Mouse (Mus musculus): ENCODE measurements around the gene Ifi47. TPM values are rescaled to one million over a fixed set of nuclear protein-coding genes. Genes with fewer than 3 reads are reported as not detected.
A peak's percentile ranks its signal among the peaks of the same experiment; 100 is the strongest.

Ifi47 gene
- polyA plus RNA-seq, 1 experiment from 2014 or later, result 2.6 TPM

DNA sequence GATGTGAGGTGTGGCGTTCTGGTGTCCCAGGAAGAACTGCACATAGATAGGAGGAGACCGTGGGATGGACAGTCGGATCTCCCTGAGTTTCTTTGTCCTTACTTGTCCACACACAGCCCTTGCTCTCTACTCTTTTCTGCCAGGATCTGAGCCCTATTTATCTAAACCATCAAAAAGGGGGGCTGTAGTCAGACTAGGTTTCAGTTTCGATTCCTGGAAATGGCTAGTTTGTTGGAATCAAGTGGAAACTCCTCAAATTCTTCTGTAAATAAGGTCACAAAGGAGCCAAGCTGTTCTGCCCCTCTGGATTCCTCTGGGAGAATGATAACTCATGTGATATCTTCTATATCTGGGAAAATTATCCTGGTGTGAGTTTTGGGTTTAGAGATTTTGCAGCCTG, 5.0 kb downstream of the Ifi47 start:
- H3K36me3 ChIP-seq, result no peaks in the 10 kb centered on the region
- H3K4me2 ChIP-seq (replicated peaks), result no peak overlapping the region
- no peak overlapping the region for H3K4me3 ChIP-seq (replicated peaks)
- WGBS, result 68% methylated on average over 4 of the region's 4 CpGs
- H3K4me1 ChIP-seq, result no peaks in the 10 kb centered on the region
- no peaks in the 10 kb centered on the region for H3K27me3 ChIP-seq
- H3K9me3 ChIP-seq (replicated peaks), result no peaks in the 10 kb centered on the region
- H3K27ac ChIP-seq (replicated peaks), result no peak overlapping the region
- H3K9ac ChIP-seq, result no peak overlapping the region
- ATAC-seq (ENCODE audit: insufficient number of reproducible peaks, low FRiP score, low TSS enrichment, low read depth), result no peak

DNA sequence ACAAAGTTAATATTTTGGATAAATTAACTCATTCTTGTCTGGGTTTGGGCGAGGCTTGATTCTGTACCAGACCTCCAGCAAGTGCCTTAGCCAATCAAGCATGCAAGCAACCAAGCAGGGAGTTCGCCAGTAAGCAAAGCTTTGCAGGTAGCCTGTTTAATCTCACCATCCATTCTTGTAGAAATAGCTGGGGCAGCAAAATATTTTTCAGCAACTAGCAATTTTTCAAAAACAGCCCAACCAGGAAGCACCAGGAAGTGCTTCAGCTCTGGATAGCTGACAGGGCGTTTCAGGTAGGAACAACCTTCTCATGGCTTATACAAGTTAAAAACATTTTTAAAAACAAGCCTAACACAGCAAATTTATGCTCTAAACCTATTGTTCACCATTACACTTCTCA, 5.5 kb downstream of the Ifi47 start:
- Histone ChIP-seq H3K4me1 (no peaks in the 10 kb centered on the region), H3K9ac (no peak overlapping the region), H3K9me3 (replicated peaks) (no peaks in the 10 kb centered on the region), H3K36me3 (no peaks in the 10 kb centered on the region), H3K27me3 (no peaks in the 10 kb centered on the region), H3K27ac (replicated peaks) (no peak overlapping the region), H3K4me3 (replicated peaks) (no peak overlapping the region), H3K4me2 (replicated peaks) (no peak overlapping the region)
- ATAC-seq (ENCODE audit: insufficient number of reproducible peaks, low FRiP score, low TSS enrichment, low read depth), result no peak
- WGBS, result 76% methylated on average over 3 of the region's 3 CpGs

DNA sequence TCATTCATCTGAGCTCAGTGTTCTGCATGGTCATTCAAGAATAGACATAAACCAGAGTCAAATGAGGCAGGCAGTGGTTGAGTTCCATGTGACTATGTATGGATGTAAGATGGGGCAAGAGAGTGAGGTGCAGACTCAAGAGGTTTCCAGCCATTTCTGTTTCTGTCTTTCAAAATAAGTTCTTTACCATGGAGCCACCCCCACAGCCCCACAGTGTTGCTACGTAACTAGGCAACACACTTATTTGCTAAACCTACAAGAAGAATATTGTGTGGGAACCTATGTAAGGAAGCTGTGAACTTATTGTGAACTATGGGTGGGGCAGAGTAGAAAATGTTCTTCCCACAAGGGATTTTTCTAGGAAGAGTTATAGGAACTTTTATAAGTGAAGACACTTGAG, 6.8 kb downstream of the Ifi47 start:
- no peak overlapping the region for H3K4me2 ChIP-seq (replicated peaks)
- H3K27me3 ChIP-seq, result no peaks in the 10 kb centered on the region
- H3K9ac ChIP-seq, result no peak overlapping the region
- WGBS, result 88% methylated on average over 1 of the region's 1 CpGs
- no peak for ATAC-seq (ENCODE audit: insufficient number of reproducible peaks, low FRiP score, low TSS enrichment, low read depth)
- no peak overlapping the region for H3K27ac ChIP-seq (replicated peaks)
- no peaks in the 10 kb centered on the region for H3K36me3 ChIP-seq
- no peak overlapping the region for H3K4me3 ChIP-seq (replicated peaks)
- no peaks in the 10 kb centered on the region for H3K9me3 ChIP-seq (replicated peaks)
- peaks cover 4% of the 10 kb centered on the region; the same call in 1 of the 2 replicates for H3K4me1 ChIP-seq

DNA sequence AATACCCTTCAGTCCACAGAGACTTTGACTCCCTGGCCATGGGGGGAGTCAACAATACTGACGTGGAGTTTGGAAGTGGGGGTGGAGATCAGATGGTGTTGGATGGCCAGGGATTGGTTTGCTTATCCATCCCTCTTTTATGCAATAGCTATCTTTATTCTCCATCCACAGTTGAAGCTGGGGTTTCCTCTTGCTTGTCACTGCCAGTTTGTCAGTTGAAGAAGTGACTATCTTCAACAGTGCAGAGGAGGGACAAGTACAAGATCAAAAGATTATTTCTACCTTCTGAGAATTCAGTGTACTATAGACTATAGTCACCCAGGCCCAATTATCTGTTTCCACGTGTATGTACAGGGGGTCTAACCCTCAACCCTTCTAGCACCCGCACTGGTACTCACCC, 7.4 kb downstream of the Ifi47 start:
- H3K9me3 ChIP-seq (replicated peaks), result no peaks in the 10 kb centered on the region
- no peaks in the 10 kb centered on the region for H3K36me3 ChIP-seq
- 75% methylated on average over 3 of the region's 3 CpGs for WGBS
- H3K9ac ChIP-seq, result no peak overlapping the region
- H3K27me3 ChIP-seq, result no peaks in the 10 kb centered on the region
- peaks cover 8% of the 10 kb centered on the region; the same call in 1 of the 2 replicates for H3K4me1 ChIP-seq
- no peak overlapping the region for H3K27ac ChIP-seq (replicated peaks)
- H3K4me2 ChIP-seq (replicated peaks), result no peak overlapping the region
- no peak overlapping the region for H3K4me3 ChIP-seq (replicated peaks)
- ATAC-seq (ENCODE audit: insufficient number of reproducible peaks, low FRiP score, low TSS enrichment, low read depth), result no peak

DNA sequence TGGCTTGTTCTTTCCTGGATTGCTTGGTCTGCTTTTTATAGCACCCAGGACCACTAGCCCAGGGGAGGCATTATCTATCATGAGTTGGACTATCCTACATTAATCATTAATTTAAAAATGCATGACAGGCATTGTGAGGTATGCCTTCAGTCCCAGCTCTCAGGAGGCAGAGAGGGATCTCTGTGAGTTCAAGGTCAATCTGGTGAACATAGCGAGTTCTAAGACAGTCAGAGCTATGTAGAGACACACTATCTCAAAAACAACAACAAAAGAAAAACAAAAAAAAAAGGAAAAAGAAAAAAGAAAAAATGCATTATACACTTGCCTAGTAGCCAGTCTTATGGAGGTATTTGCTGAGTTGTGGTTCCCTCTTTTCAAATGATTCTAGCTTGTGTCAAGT, 8.0 kb downstream of the Ifi47 start:
- H3K4me1 ChIP-seq, result peaks cover 8% of the 10 kb centered on the region; the same call in 1 of the 2 replicates
- WGBS, result 70% methylated on average over 1 of the region's 1 CpGs
- H3K27ac ChIP-seq (replicated peaks), result no peak overlapping the region
- H3K4me2 ChIP-seq (replicated peaks), result no peak overlapping the region
- no peak overlapping the region for H3K4me3 ChIP-seq (replicated peaks)
- H3K36me3 ChIP-seq, result no peaks in the 10 kb centered on the region
- no peak overlapping the region for H3K9ac ChIP-seq
- H3K9me3 ChIP-seq (replicated peaks), result no peaks in the 10 kb centered on the region
- no peaks in the 10 kb centered on the region for H3K27me3 ChIP-seq
- ATAC-seq (ENCODE audit: insufficient number of reproducible peaks, low FRiP score, low TSS enrichment, low read depth), result no peak

DNA sequence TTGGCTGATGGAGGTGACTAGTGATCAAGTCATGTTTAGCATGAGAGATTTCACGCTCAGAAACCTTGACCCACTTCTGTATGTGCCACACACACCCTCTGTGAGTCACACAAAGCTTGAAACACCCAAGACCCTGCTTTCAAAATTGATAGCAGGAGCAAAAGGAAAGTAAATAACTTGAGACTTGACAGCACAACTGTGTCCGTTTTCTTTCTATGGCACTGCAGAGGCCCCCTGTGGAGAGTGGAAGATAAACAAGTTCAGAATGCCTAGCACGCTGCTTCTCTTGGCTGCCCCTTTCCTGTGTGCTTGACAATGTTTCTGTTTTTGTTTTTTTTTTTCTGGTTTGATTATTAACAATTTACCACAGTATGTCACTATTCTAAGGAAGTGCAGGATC, 8.5 kb downstream of the Ifi47 start:
- H3K36me3 ChIP-seq, result no peaks in the 10 kb centered on the region
- peaks cover 8% of the 10 kb centered on the region; the same call in 1 of the 2 replicates for H3K4me1 ChIP-seq
- H3K4me3 ChIP-seq (replicated peaks), result no peak overlapping the region
- 42% methylated on average over 3 of the region's 3 CpGs for WGBS
- no peak overlapping the region for H3K9ac ChIP-seq
- H3K4me2 ChIP-seq (replicated peaks), result no peak overlapping the region
- H3K27me3 ChIP-seq, result no peaks in the 10 kb centered on the region
- no peak for ATAC-seq (ENCODE audit: insufficient number of reproducible peaks, low FRiP score, low TSS enrichment, low read depth)
- H3K27ac ChIP-seq (replicated peaks), result no peak overlapping the region
- no peaks in the 10 kb centered on the region for H3K9me3 ChIP-seq (replicated peaks)

DNA sequence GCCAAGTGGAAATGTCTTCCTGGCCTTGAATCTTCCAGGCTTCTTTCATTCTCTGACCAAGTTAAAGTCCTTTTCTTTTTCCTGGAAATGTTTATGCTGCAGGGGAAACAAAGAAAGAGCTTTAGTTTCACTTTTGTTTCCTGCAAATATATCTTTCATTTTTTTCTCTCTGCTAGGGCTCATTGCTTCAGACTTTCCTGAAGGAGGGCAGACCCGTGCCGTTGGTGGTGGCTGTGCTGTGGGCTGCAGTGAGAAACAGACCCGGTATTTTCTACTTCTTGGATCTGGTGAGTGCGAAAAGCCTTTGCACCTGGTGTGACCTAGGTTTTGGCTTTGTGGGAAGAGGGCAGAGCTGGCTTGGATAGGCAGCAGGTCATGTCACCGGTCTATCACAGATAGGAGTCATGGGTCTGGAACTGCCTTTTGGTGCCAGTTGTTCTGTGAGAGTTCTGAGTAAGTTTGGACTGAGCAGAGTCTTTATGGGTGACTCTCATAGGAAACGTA, 10.5 kb downstream of the Ifi47 start:
- no peak overlapping the region for H3K4me3 ChIP-seq (replicated peaks)
- no peaks in the 10 kb centered on the region for H3K36me3 ChIP-seq
- H3K27ac ChIP-seq (replicated peaks), result no peak overlapping the region
- peaks cover 8% of the 10 kb centered on the region; the same call in 1 of the 2 replicates for H3K4me1 ChIP-seq
- H3K4me2 ChIP-seq (replicated peaks), result no peak overlapping the region
- no peak for ATAC-seq (ENCODE audit: insufficient number of reproducible peaks, low FRiP score, low TSS enrichment, low read depth)
- no peak overlapping the region for H3K9ac ChIP-seq
- H3K27me3 ChIP-seq, result no peaks in the 10 kb centered on the region
- WGBS, result 75% methylated on average over 6 of the region's 6 CpGs
- no peaks in the 10 kb centered on the region for H3K9me3 ChIP-seq (replicated peaks)

DNA sequence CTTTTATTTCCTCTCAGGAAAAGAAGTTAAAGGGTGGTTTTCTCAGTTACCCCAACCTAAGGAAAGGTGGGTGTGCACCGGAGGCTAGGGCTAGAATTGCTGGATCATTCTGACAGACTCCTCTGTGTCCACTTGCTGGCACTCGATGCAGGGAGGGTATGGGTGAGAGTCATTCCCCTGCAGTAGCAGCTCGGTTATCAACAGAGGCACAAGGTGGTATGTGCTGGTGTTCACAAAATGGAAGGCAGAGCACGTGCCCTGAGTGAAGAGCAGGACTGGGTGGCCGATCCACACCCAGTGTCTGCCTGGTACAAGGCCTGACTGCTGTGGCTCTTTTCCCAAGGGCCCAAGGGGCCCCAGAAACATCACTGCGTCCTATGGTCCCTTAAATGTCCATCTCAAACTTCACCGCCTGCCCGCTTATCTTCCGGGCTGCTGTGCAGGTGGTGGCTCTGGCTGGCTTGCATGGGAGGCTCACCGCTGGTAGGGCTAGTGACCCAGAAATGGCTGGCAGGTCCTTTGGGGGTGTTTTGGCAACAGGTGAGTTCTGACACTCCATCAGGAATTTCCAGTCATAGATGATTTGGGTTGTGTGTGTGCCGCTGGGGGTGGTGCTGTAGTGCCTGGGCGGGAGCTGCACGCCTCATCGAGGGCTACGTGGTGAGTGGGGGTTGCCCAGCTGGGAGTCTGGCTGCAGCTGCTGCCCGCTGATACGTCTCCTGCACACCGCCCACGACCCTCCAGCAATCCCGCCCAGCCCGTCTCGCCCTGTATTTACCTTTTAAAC, 11.6 kb downstream of the Ifi47 start:
- peak overlapping the region; percentile 36 for H3K4me2 ChIP-seq (replicated peaks)
- no peak overlapping the region for H3K9ac ChIP-seq
- peak; percentile 54; the same call in 1 of the 2 replicates for ATAC-seq (ENCODE audit: insufficient number of reproducible peaks, low FRiP score, low TSS enrichment, low read depth)
- 0 out of 2 replicates have a peak overlapping the region, but pooled peaks have one; percentile 2 for H3K4me3 ChIP-seq (replicated peaks)
- no peaks in the 10 kb centered on the region for H3K27me3 ChIP-seq
- H3K27ac ChIP-seq (replicated peaks), result no peak overlapping the region
- peaks cover 8% of the 10 kb centered on the region; the same call in 1 of the 2 replicates for H3K4me1 ChIP-seq
- no peaks in the 10 kb centered on the region for H3K36me3 ChIP-seq
- 28% methylated on average over 22 of the region's 22 CpGs for WGBS
- H3K9me3 ChIP-seq (replicated peaks), result no peaks in the 10 kb centered on the region

DNA sequence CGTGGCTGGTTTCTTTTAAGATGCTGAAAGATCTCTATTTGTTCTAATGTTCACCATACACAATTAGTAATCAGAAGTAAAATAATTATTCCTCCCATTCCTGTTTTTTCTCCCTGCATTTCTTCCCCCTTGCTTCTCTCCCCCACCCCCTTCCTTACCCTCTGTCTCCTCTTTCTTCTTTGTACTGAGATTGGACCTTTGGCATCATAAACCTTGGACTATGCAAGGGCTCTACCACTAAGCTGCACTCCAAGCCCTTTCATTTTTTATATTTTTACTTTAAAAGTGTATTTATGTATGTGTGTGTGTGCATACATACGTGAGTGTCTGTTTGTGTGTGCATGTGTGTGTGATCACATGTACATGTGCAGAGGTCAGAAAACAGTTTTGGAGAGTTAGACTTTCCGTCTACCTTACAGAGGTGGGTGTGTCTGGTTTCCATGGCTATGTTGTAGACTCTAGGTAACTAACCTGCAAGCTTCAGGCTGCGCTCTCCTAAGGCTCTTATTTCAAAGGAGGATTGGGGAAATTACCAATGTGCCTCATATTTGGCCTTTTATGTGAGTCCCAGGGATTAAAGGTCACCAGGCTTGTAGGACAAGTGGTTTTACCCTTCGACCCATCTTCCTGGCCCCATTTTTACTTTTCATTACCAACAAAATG, 12.7 kb downstream of the Ifi47 start:
- Histone ChIP-seq H3K4me3 (replicated peaks) (no peak overlapping the region), H3K27me3 (no peaks in the 10 kb centered on the region), H3K4me1 (peaks cover 8% of the 10 kb centered on the region; the same call in 1 of the 2 replicates), H3K9me3 (replicated peaks) (no peaks in the 10 kb centered on the region), H3K36me3 (no peaks in the 10 kb centered on the region), H3K9ac (no peak overlapping the region), H3K4me2 (replicated peaks) (no peak overlapping the region), H3K27ac (replicated peaks) (no peak overlapping the region)
- WGBS, result 76% methylated on average over 5 of the region's 5 CpGs
- ATAC-seq (ENCODE audit: insufficient number of reproducible peaks, low FRiP score, low TSS enrichment, low read depth), result no peak

DNA sequence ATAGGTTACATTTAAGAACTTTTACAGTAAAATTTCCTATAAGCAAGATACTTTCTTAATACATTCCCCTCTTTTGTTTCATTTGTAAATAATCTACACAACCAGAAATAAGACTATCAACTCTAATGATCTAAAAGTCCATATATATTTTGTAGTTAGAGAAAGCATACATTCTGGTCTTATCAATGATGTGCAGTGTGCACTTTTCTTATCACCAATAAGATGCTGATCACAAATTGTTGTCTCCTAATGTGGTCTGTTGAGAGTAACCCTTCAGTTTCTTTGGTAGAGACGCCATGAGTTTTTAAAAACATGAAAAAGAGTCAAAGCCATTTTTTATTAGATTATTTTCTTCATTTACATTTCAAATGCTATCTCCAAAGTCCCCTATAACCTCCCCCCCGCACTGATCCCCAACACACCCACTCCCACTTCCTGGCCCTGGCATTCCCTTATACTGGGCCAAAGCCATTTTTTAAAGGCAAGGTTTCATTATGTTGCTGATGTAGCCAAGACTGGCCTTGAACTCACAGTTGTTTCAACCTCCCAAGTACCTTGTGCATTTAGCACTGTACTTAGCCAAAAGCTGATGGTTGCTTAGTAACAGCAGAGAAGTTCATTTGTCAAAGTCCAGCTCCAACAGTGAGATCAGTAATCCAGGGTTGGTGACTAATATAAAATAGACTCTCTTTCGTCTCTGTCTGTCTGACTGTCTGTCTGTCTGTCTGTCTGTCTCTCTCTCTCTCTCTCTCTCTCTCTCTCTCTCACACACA, 13.5 kb downstream of the Ifi47 start:
- Histone ChIP-seq H3K4me1 (peaks cover 8% of the 10 kb centered on the region; the same call in 1 of the 2 replicates), H3K9me3 (replicated peaks) (no peaks in the 10 kb centered on the region), H3K36me3 (no peaks in the 10 kb centered on the region), H3K27me3 (no peaks in the 10 kb centered on the region), H3K9ac (no peak overlapping the region), H3K27ac (replicated peaks) (no peak overlapping the region), H3K4me2 (replicated peaks) (no peak overlapping the region), H3K4me3 (replicated peaks) (no peak overlapping the region)
- ATAC-seq (ENCODE audit: insufficient number of reproducible peaks, low FRiP score, low TSS enrichment, low read depth), result no peak
- 75% methylated on average over 3 of the region's 3 CpGs for WGBS

DNA sequence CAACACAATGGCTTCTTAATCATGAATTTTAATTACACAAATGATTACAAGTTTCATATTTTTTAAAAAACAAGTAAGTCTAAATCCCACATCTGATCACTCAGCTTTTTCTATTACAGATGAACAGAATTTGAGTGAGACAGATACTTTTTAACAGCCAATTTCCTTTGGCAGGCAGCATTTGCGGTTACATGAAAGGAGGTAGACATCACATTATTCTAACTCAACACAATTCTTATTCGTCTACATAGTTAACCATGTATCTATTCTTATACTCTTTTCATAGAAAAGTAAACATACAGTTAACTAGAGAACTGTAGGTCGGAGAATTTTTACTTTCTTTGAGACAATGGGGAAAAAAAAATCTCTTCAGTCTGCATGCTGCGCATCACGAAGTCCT, 14.2 kb downstream of the Ifi47 start:
- no peak overlapping the region for H3K9ac ChIP-seq
- no peak overlapping the region for H3K4me2 ChIP-seq (replicated peaks)
- 84% methylated on average over 5 of the region's 5 CpGs for WGBS
- H3K4me3 ChIP-seq (replicated peaks), result no peak overlapping the region
- H3K9me3 ChIP-seq (replicated peaks), result no peaks in the 10 kb centered on the region
- H3K27me3 ChIP-seq, result no peaks in the 10 kb centered on the region
- no peak overlapping the region for H3K27ac ChIP-seq (replicated peaks)
- H3K36me3 ChIP-seq, result no peaks in the 10 kb centered on the region
- peaks cover 8% of the 10 kb centered on the region; the same call in 1 of the 2 replicates for H3K4me1 ChIP-seq
- ATAC-seq (ENCODE audit: insufficient number of reproducible peaks, low FRiP score, low TSS enrichment, low read depth), result no peak
